Mouse (Mus musculus): Measurements from ENCODE around the gene Golim4.

DNA sequence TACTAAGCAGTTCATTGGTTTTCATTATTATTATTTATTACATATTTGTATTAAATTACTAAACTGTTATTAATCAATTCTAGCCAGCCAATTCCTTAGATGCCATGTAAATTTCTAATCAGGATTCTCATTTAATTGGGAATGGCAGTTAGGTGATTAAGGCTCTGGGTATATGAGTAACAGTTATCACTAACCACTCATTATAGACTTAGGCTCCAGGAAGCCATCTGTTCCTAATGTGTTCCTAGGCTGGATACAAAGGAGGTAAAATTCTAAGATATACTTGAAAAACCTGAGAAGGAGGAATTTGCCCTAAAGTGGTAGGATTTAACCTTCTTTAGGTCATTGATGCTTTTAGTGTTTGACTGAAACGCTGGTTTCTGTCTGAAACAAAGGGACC lies 14.9 kb downstream of the Golim4 start:
- TF ChIP-seq CTCF (IDR thresholded peaks at IDR 0.05; ENCODE audit: low read depth) (no peak), EP300 (IDR thresholded peaks at IDR 0.05; ENCODE audit: low read depth) (no peak)
